Mouse (Mus musculus) retina, adult 2 months (tissue): ENCODE measurements at regions not wholly inside any gene's neighbourhood (a gene's known extent, or its start where the extent isn't known, plus 50 kb on each side); places are given as distances from the start of the nearest gene placed in this dataset.

Experiments
- DNase-seq: peaks from one replicate; pipeline ENCODE4 v3.0.0-alpha.2; 2012; ENCODE audit warnings: low read depth, low spot score

DNA sequence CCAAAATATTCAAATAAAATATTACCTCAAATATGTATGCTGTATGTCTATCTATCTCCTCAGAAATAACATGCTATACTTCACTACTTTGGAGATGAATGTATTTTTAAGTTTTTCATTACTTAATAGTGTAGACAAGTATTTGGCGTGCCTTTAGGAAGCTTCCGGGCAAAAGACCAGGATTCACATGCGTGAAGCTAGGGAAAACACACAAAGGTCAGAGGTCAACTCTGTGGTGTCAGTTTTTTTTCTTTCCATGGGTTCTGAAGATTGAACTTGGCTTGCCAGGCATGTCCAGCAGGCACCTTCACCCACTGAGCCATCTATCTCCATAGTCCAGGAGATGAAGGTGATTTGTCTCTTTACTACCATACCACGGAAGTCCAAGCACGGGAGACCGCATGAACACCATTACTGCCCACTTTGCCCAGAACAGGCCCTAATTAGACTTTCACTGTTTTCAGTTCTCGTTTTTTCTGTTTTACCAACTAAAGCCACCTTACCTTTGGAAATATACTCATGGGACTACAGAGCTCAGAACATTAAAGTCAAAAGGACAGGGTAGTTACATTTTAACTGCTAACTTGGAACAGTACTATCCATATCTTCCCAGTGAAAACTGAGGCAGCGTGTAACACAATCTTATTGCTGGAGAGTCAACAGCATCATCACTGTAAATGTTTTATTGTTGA is 76.9 kb upstream of the Ak4 start:
- DNase-seq, result no peak

DNA sequence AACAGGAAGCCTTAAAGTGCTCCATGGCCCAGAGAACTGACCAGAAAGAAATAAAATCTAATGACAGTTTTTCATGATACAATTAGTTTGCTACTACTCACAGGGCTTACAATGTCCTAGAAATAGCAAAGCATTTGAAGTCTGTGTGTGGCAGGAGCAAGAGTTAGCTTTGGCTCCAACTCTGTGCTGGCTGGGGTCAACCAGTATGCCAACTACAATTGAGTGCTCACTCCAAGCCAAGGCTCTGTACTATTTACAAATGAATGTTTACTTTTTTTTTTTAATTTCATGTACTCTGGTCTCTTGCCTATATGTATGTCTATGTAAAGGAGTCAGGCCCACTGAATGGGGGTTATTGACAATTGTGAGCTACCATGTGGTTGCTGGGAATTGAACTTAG is 75.7 kb upstream of the Jak1 start:
- DNase-seq, result no peak

DNA sequence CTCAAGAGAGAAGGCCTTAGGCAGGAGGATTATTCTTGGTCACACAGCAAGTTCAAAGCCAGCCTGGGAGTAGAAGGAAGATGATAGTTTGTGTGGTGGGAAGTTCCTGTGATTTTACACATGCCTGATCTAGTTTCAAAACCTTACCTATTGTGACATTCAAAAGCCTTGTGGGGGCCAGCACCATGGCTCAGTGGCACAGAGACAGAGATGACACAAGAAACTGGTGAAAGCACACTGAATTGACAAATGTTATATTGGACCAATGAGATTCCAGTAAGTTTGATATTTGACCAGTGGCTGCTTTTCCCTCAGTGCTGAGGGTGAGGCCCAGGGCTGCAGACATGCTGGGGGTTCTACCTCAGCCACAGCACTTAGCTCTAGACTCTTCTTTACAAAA is 73.1 kb upstream of the Jak1 start:
- no peak for DNase-seq

DNA sequence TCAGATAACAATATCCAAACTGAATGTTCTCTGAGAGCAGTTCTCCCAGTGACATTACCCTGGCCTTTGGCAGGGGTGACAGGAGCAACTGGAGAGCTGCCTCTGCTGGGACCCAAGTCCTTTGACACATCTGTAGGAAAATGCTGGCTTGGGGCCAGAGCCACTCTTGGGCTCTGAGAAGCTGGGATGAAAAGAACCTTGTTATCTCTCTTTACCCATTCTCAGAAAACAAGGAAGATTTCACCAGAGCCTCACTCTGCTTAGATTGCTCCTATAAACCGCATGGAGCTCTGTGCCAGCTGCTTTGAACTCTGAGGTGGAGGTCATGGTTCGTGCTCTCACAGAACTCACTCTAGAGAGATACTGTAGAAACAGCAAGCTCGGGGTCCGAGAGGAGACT is 71.7 kb upstream of the Jak1 start:
- no peak for DNase-seq

DNA sequence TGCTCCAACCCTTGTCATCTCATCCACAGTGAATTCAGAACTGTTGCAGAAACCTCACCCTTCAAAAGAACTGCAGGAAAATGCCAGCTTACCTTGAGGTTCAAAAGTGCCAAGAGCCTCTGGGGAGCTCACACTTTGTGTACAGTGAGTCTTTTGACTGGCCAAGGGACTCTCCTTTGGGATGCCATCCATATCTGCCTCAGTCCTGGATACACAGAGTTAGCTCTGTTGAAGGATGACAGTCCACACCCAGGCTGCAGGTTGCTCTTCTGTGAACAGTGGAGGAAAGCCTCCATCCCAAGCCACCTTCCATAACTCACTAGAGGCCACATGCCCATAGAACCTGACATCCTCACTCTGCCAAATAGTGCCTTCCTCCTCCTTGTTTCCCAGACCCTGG is 71.3 kb upstream of the Jak1 start:
- DNase-seq, result no peak

GRCm38 (mm10) chr4:101333868-101334267 is 68.8 kb upstream of the Jak1 start:
- DNase-seq, result no peak

- no peak for DNase-seq
These were observed 68.0 kb upstream of the Jak1 start for GRCm38 (mm10) chr4:101333036-101333435.

DNA sequence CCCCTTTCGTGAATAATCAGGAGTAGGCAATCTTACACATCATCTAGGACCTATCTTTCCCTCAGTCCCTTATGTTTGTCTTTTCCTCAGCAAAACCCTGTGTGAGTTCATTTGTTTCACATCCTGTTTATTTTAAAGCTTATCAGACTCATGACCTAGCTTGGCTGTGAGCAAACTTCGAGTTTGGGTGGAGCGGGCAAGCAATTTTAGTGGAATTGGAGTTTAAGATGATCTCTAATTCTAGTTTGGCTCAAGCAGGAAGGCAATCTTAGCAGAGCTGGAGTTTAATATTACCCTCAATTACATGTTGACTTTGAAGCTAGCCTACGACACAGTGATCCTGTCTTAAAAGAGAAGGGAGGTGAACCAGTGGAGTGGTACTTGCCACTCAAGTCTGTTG is 66.1 kb upstream of the Jak1 start:
- no peak for DNase-seq

DNA sequence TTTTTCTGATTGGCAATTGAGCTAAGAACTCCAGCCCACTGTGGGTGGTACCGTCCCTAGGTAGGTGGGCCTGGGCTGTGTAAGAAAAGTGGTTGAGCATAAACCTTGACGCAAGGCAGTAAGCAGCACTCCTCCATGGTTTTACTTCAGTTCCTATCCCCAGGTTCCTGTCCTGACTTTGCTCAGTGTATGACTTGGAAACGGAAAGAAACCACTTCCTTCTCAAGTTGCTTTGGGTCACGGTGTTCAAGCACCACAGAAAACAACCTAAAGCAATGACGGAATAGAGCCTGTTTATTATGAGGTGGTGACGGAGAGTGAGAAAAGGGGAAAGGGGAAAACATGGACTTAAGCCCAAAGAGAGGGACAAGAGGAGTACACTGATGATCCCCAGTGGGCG is 64.0 kb upstream of the Jak1 start:
- DNase-seq, result no peak

- no peak for DNase-seq
These were observed 61.0 kb upstream of the Jak1 start for GRCm38 (mm10) chr4:101326067-101326466.

- no peak for DNase-seq
These were observed 56.6 kb upstream of the Jak1 start for GRCm38 (mm10) chr4:101321731-101322130.

- DNase-seq, result no peak
These were observed 55.5 kb upstream of the Jak1 start for GRCm38 (mm10) chr4:101320587-101320986.

- no peak for DNase-seq
These were observed 54.7 kb upstream of the Jak1 start for GRCm38 (mm10) chr4:101319681-101320220.

DNA sequence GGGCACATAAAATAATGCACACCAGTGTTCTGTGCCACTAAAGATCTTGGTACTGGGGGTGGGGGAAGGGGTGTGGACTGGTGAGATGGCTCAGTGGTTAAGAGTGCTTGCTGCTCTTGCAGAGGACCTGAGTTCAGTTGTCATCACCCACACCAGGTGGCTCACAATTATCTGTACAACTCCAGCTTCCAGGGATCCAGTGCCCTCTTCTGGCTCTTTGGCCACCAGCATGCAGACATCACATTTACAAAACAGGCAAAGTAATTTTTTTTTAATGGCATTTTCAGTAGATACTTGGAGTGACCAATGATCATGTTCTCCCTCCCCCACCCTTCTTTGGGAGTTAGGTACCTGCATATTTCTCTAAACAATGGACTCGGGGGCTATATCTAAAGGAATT is 53.8 kb upstream of the Jak1 start:
- no peak for DNase-seq

- no peak for DNase-seq
These were observed 51.0 kb upstream of the Jak1 start for GRCm38 (mm10) chr4:101316061-101316460.
